Mouse (Mus musculus): ENCODE results near the gene Josd1.

GRCm38 (mm10) chr15:79670249-79670971 lies 17.3 kb downstream of the Josd1 start, which contains the start of gene Tomm22:
- TF ChIP-seq CTCF (IDR thresholded peaks at IDR 0.05; ENCODE audit: extremely low read depth, insufficient read depth, low read length): peak; percentile 34; the same call in 1 of the 2 replicates
- no peak; the same call in 1 of the 2 replicates for TF ChIP-seq POLR2A (IDR thresholded peaks at IDR 0.05; ENCODE audit: extremely low read depth, insufficient read depth, low read length)
